Mouse (Mus musculus) neural tube, embryonic 14.5 days (tissue): ENCODE data around the gene Trir. TPM values are rescaled to one million over a fixed set of nuclear protein-coding genes. Genes with fewer than 3 reads are reported as not detected.
A peak's percentile ranks its signal among the peaks of the same experiment; 100 is the strongest.

Experiments used
- ATAC-seq: fragments of 200-750 bp; cut with Nextera tagmentation; 2 replicates; pipeline ENCODE4 v1.8.0; 2017; ENCODE audit warnings: low read depth, mild to moderate bottlenecking, moderate TSS enrichment, moderate library complexity
- H3K27ac ChIP-seq: fragments of 300-500 bp; sonication (generic); 2 replicates; pipeline ENCODE4 v1.5.1; 2014; ENCODE audit warnings: low read depth, mild to moderate bottlenecking, control low read depth, low read length, moderate library complexity, mixed read lengths
- H3K27me3 ChIP-seq: fragments of 300-500 bp; sonication (generic); 2 replicates; pipeline ENCODE4 v1.6.1; 2014; ENCODE audit warnings: low read length; ENCODE audit not compliant: control insufficient read depth, insufficient read depth
- H3K36me3 ChIP-seq: fragments of 300-500 bp; sonication (generic); 2 replicates; pipeline ENCODE4 v1.6.1; 2014; ENCODE audit warnings: low read length, mixed read lengths; ENCODE audit not compliant: control insufficient read depth, insufficient read depth
- H3K4me1 ChIP-seq: fragments of 300-500 bp; sonication (generic); 2 replicates; pipeline ENCODE4 v1.6.1; 2014; ENCODE audit warnings: low read length; ENCODE audit not compliant: control insufficient read depth, insufficient read depth
- H3K4me2 ChIP-seq: fragments of 300-500 bp; sonication (generic); 2 replicates; pipeline ENCODE4 v1.6.1; 2014; ENCODE audit warnings: mild to moderate bottlenecking, low read depth, low read length, control low read depth
- H3K4me3 ChIP-seq: fragments of 300-500 bp; sonication (generic); 2 replicates; pipeline ENCODE4 v1.5.1; 2014; ENCODE audit warnings: low read depth, low read length, control low read depth, mixed read lengths
- H3K9ac ChIP-seq: fragments of 300-500 bp; sonication (generic); replicated peaks from 2 replicates; pipeline ENCODE4 v1.6.1; 2014; ENCODE audit warnings: low read depth, mild to moderate bottlenecking, control low read depth, low read length, mixed read lengths
- H3K9me3 ChIP-seq: fragments of 300-500 bp; sonication (generic); 2 replicates; pipeline ENCODE4 v1.6.1; 2016; ENCODE audit warnings: low read length; ENCODE audit not compliant: control insufficient read depth
- WGBS: fragments of 180-500 bp; shearing (Covaris S2); extraction: QIAGEN DNeasy Blood & Tissue Kit; methylation state at CpG from one replicate; pipeline ENCODE4 v1.1.7; 2014; 5-methylcytosine and 5-hydroxymethylcytosine counted together
- polyA plus RNA-seq: library from polyadenylated mRNA; unstranded; fragments of >200 nt; fragmentation: Nextera tagmentation; extraction: Ambion mirVana; gene quantifications from 2 replicates; pipeline ENCODE4 v1.2.1, GENCODE M21; 2014

Trir gene
- 153 and 161 TPM in 2 replicates for polyA plus RNA-seq

- H3K27ac ChIP-seq: peak within 1 kb of the TSS; percentile 81
- H3K9me3 ChIP-seq: no peaks in the 10 kb centered on the region
- peak within 1 kb of the TSS; percentile 91 for H3K9ac ChIP-seq
- no peaks in the 10 kb centered on the region for H3K27me3 ChIP-seq
- H3K4me2 ChIP-seq: peak within 1 kb of the TSS; percentile 89
- peak within 1 kb of the TSS; percentile 88 for H3K4me3 ChIP-seq
- peak; percentile 79 for ATAC-seq
- WGBS: 0% methylated on average over 66 of the region's 75 CpGs
- peaks cover 30% of the 10 kb centered on the region for H3K36me3 ChIP-seq
- peaks cover 24% of the 10 kb centered on the region for H3K4me1 ChIP-seq
These were observed at the start of gene Trir for GRCm38 (mm10) chr8:85026670-85027515. TSS of gene Trir (plus strand) at chr8:85026823.

DNA sequence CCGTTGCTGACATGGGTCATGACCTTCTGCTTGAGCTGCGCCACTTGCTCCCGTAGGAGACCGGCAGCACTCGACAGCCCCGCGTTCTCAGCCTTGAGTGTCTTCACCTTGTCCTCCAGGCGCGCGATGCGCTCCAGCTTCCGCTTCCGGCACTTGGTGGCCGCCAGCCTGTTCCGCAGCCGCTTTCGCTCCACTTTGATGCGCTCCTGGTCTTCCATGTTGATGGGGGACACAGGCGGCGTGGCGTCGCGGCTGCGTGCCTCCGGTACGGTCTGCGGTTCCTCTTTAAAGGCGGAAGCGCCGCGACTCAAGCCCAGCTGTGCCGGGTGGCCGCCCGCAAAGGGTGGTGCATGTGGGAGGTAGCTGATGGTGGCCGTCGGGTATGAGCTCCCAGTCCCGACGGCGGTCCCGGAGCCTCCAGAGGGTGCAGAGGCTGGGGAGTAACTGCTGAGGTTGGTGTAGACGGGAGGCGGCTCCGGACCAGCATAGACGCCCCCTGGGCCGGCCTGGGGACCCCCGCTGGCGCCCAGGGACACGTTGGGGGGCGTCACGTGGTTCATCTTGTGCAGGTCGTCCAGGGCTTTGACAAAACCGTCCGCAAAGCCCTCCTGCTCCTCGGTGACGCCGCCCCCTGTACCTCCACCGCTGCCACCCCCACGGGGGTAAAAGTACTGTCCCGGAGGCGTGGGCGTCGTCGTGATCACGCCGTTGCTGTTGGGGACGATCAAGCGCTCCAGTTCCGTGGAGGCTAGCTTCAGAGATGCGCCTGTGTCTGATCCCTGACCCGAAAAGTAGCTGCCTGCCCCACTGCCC, 49.0 kb upstream of the Trir start:
- Histone ChIP-seq H3K9me3 (no peaks in the 10 kb centered on the region), H3K4me2 (peak overlapping the region; percentile 100), H3K4me3 (peak overlapping the region; percentile 50), H3K27ac (peak overlapping the region; percentile 57; the same call in 1 of the 2 replicates), H3K4me1 (peaks cover 42% of the 10 kb centered on the region), H3K9ac (peak overlapping the region; percentile 64), H3K36me3 (peaks cover 10% of the 10 kb centered on the region), H3K27me3 (0 out of 2 replicates have a peak, but pooled peaks cover 4% of the 10 kb centered on the region)
- under 1% methylated on average over 70 of the region's 70 CpGs for WGBS
- no peak for ATAC-seq

DNA sequence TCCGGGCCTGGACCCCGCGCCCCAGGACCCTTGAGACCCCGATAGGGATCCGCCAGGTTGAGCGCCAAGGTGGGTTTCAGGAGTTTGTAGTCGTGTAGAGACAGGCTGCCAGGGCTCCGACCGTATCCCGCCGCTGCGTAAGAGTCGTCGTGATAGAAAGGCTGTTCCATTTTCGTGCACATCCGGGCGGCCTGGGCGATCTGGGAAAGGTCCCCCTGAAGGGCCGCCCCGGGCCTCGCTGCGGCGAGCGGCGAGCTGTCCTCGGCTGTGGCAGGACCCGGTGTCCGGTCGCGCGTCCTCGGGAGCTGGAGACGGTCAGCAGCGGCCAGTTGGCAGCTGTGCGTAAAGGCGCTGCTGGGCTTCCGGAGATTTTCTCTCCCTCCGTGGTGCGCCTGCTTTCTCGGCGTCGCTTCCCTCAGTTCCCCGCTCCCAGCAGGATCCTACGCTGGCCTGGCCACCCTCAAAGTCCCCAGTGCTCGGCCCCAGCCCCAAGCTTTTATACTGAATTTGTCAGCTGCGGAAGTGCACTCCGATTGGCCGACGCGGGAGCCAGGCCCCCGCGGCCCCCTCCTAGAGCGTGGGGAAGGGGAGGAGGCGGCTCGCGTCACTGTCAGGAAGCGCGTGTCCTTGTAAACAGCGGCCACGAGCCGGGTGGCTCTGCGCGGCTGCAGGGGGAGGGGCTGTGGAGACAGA, 48.2 kb upstream of the Trir start, which contains the start of gene Junb:
TSS of gene Junb (minus strand) at position 471 of the 693 bp plus-strand sequence.
- under 1% methylated on average over 63 of the region's 63 CpGs for WGBS
- peaks cover 42% of the 10 kb centered on the region for H3K4me1 ChIP-seq
- ATAC-seq: peak; percentile 52

DNA sequence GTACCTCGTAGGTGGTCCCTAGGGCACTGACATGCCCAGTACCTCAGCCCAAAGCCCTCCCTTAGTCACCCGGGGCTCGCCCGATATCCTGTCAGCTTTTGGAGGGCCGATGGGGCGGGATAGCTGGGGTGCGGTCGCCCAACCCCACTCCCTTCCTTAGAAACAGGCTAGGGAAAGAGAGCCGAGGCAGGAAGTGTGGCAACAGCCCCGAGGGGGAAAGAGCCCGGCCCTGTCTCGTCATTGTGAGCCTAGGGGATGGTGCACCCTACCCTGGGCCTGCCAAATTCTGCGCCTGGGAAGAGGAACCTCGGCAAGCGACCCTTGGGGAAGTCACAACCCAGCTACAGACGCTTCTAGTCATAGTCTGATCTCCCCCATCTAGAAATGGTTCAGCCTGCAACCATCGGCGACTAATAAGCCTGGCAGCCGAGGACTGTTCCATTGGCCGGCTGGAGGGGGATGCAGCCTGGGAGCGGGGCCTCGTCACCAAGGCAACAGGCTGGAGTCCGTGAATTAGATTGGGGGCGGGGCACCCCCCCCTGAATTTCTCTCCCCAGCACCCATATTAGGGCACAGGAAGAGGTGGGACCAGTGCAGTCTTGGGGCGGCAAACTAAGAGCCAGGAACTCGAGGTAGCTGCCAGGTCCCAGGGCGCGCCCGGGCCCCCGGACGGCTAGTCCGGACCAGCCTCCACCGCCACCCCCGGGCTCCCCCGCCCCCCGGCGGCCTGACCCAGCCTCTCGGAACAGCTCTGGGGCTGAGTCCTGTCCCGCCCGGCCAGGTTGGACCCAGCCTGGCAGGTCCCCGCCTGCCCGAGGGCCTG, 46.8 kb upstream of the Trir start:
- peak overlapping the region; percentile 22; the same call in 1 of the 2 replicates for H3K27ac ChIP-seq
- 0 out of 2 replicates have a peak, but pooled peaks cover 4% of the 10 kb centered on the region for H3K27me3 ChIP-seq
- no peaks in the 10 kb centered on the region for H3K36me3 ChIP-seq
- H3K9ac ChIP-seq: peak overlapping the region; percentile 17
- peak overlapping the region; percentile 100 for H3K4me2 ChIP-seq
- 1% methylated on average over 33 of the region's 42 CpGs for WGBS
- H3K9me3 ChIP-seq: no peaks in the 10 kb centered on the region
- H3K4me3 ChIP-seq: peak overlapping the region; percentile 26
- H3K4me1 ChIP-seq: peaks cover 41% of the 10 kb centered on the region
- peak; percentile 14; the same call in 1 of the 2 replicates for ATAC-seq

More for the DNA sequence above, 48.2 kb upstream of the Trir start, which contains the start of gene Junb:
- Histone ChIP-seq H3K9me3 (no peaks in the 10 kb centered on the region), H3K27me3 (0 out of 2 replicates have a peak, but pooled peaks cover 4% of the 10 kb centered on the region), H3K36me3 (peaks cover 2% of the 10 kb centered on the region; the same call in 1 of the 2 replicates), H3K27ac (peak within 1 kb of the TSS; percentile 57), H3K9ac (peak within 1 kb of the TSS; percentile 64), H3K4me3 (peak within 1 kb of the TSS; percentile 50), H3K4me2 (peak within 1 kb of the TSS; percentile 100)

- no peaks in the 10 kb centered on the region for H3K9me3 ChIP-seq
- H3K9ac ChIP-seq: no peak overlapping the region
- H3K4me2 ChIP-seq: no peak overlapping the region; the same call in 1 of the 2 replicates
- WGBS: 32% methylated on average over 11 of the region's 11 CpGs
- H3K27ac ChIP-seq: no peak overlapping the region
- H3K4me3 ChIP-seq: no peak overlapping the region
- peaks cover 49% of the 10 kb centered on the region for H3K4me1 ChIP-seq
- no peaks in the 10 kb centered on the region for H3K36me3 ChIP-seq
- ATAC-seq: no peak
- H3K27me3 ChIP-seq: 0 out of 2 replicates have a peak, but pooled peaks cover 4% of the 10 kb centered on the region
These were observed 45.8 kb upstream of the Trir start for GRCm38 (mm10) chr8:84980622-84981358.

DNA sequence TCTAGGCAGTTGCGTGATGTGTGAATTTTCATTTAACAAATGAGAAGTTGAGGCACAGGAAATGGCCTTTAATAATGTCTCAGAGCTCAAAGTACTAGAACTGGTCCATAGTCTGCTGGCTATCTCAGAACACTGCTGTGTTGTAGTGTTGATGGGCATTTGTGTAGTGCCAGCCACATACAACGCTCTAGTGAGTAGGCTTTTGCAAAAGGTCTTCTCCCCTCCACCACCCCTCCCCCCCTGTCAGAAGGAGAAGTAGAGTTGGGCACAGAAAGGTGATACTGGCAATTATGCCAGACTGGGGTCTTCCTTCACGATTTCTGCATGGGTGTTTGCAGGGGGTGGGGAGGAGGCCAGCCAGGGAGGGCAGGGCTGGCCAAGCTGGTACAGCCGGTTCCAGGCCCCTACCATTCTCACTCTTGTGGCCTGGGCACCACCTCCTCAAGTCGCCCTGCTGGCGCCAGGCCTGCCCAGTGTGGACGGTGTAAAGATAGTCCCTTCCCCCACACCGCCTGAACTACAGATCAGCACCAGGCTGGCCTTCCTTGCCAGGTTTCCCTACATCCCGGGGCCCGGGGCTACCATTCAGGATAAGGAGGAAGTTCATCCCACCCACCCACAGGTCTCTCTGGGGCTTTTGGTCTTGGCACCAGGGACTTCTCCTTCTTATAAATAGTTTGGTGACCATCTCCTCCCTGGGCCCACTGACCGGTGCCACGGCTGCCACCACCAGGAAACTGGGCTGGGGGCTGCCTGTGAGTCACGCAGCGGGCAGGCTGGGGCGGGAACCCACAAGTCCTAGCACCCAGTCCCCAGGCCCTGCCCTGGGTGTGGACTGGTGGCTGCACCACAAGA, 44.8 kb upstream of the Trir start:
- Histone ChIP-seq H3K4me3 (no peak overlapping the region), H3K4me1 (peaks cover 40% of the 10 kb centered on the region), H3K27me3 (0 out of 2 replicates have a peak, but pooled peaks cover 4% of the 10 kb centered on the region), H3K27ac (no peak overlapping the region), H3K9ac (no peak overlapping the region), H3K9me3 (no peaks in the 10 kb centered on the region), H3K4me2 (no peak overlapping the region), H3K36me3 (no peaks in the 10 kb centered on the region)
- ATAC-seq: no peak
- 81% methylated on average over 15 of the region's 15 CpGs for WGBS

GRCm38 (mm10) chr8:84982499-84983011, 44.1 kb upstream of the Trir start:
- ATAC-seq: no peak
- no peak overlapping the region for H3K27ac ChIP-seq
- 68% methylated on average over 3 of the region's 3 CpGs for WGBS

More at GRCm38 (mm10) chr8:84982499-84983011, 44.1 kb upstream of the Trir start:
- Histone ChIP-seq H3K9ac (no peak overlapping the region), H3K36me3 (no peaks in the 10 kb centered on the region), H3K4me1 (peaks cover 34% of the 10 kb centered on the region), H3K9me3 (no peaks in the 10 kb centered on the region), H3K4me2 (no peak overlapping the region), H3K27me3 (0 out of 2 replicates have a peak, but pooled peaks cover 3% of the 10 kb centered on the region), H3K4me3 (no peak overlapping the region)
